Mouse (Mus musculus): ENCODE data around the gene Shc1. TPM values are rescaled to one million over a fixed set of nuclear protein-coding genes. Genes with fewer than 3 reads are reported as not detected.
A peak's percentile ranks its signal among the peaks of the same experiment; 100 is the strongest.

Gene Shc1
- polyA plus RNA-seq, 1 experiment from 2014 or later: 42.3 TPM

GRCm38 (mm10) chr3:89382033-89382882 is 36.0 kb upstream of the Shc1 start:
- 85% methylated on average over 9 of the region's 9 CpGs for WGBS (ENCODE audit: insufficient replicate concordance)
- Histone ChIP-seq H3K36me3 (ENCODE audit: control insufficient read depth, insufficient read depth, low read length) (no peaks in the 10 kb centered on the region), H3K4me1 (ENCODE audit: control insufficient read depth, insufficient read depth, low read length) (peaks cover 19% of the 10 kb centered on the region; the same call in 1 of the 2 replicates), H3K9me3 (replicated peaks; ENCODE audit: control insufficient read depth, low read length) (no peaks in the 10 kb centered on the region), H3K9ac (ENCODE audit: low read depth, low read length) (no peak overlapping the region), H3K4me3 (ENCODE audit: low read depth, low read length) (no peak overlapping the region), H3K27me3 (ENCODE audit: control insufficient read depth, insufficient read depth, low read length) (no peaks in the 10 kb centered on the region), H3K27ac (ENCODE audit: low read depth, low read length) (no peak overlapping the region), H3K4me2 (no peak overlapping the region)
- ATAC-seq (replicated peaks; ENCODE audit: insufficient number of reproducible peaks, low FRiP score, low TSS enrichment): no peak

DNA sequence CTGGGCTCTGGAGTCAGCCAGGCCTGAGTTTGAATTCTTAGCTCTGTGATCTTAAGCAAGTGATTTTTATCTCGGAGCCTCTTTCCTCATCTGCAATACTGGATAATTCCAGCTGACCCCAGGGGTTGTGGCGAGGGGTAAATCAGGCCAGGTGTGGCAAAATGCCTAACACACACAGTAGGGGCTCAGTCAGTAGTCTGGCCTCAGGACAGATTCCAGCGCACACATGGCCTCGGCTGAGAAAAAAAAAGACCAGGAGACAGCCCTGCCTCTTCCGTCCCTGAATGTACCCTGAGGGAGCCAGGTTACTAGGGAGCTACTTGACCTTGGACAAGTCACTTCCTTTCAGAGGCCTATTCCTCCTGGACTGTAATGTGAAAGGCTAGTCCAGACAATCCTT is 35.3 kb upstream of the Shc1 start:
- Histone ChIP-seq H3K4me2 (no peak overlapping the region), H3K27ac (ENCODE audit: low read depth, low read length) (no peak overlapping the region), H3K27me3 (ENCODE audit: control insufficient read depth, insufficient read depth, low read length) (no peaks in the 10 kb centered on the region), H3K4me3 (ENCODE audit: low read depth, low read length) (no peak overlapping the region), H3K4me1 (ENCODE audit: control insufficient read depth, insufficient read depth, low read length) (peaks cover 15% of the 10 kb centered on the region; the same call in 1 of the 2 replicates), H3K9me3 (replicated peaks; ENCODE audit: control insufficient read depth, low read length) (no peaks in the 10 kb centered on the region), H3K9ac (ENCODE audit: low read depth, low read length) (no peak overlapping the region), H3K36me3 (ENCODE audit: control insufficient read depth, insufficient read depth, low read length) (no peaks in the 10 kb centered on the region)
- WGBS (ENCODE audit: insufficient replicate concordance): 69% methylated on average over 5 of the region's 5 CpGs
- no peak for ATAC-seq (replicated peaks; ENCODE audit: insufficient number of reproducible peaks, low FRiP score, low TSS enrichment)

DNA sequence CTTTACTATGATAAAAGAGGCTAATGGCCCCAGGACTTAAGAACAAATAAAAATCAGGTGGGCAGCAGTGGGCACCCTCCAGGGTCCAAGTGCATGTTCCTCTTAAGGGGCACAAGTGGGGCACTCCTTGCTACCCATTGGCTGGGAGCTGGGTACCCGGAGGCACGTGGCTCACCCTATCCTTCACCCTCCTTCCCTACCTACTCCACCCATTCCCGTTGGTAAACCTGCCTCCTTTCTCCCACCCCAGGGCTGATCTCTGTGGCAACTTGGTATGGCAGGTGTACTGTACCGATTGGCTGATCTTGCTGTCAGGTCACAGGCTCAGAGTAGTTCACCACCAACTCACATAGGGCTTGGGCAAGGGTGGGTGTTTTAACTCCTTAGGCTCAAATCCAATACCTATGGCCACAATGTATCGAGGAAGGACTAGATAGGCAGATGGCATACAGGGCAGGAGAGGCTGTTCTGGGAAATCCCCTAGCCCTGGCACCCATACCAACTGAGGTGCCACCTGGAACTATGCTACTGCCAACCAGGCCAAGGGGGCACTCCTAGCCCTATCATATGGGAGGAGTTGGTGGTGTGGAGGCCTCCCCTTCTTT is 34.5 kb upstream of the Shc1 start:
- Histone ChIP-seq H3K27me3 (ENCODE audit: control insufficient read depth, insufficient read depth, low read length) (no peaks in the 10 kb centered on the region), H3K4me3 (ENCODE audit: low read depth, low read length) (no peak overlapping the region), H3K27ac (ENCODE audit: low read depth, low read length) (no peak overlapping the region), H3K9me3 (replicated peaks; ENCODE audit: control insufficient read depth, low read length) (no peaks in the 10 kb centered on the region), H3K9ac (ENCODE audit: low read depth, low read length) (no peak overlapping the region), H3K36me3 (ENCODE audit: control insufficient read depth, insufficient read depth, low read length) (no peaks in the 10 kb centered on the region), H3K4me1 (ENCODE audit: control insufficient read depth, insufficient read depth, low read length) (peaks cover 10% of the 10 kb centered on the region; the same call in 1 of the 2 replicates), H3K4me2 (no peak overlapping the region)
- ATAC-seq (replicated peaks; ENCODE audit: insufficient number of reproducible peaks, low FRiP score, low TSS enrichment): no peak
- WGBS (ENCODE audit: insufficient replicate concordance): 72% methylated on average over 5 of the region's 5 CpGs

- no peaks in the 10 kb centered on the region for H3K36me3 ChIP-seq (ENCODE audit: control insufficient read depth, insufficient read depth, low read length)
- 72% methylated on average over 12 of the region's 12 CpGs for WGBS (ENCODE audit: insufficient replicate concordance)
- H3K27ac ChIP-seq (ENCODE audit: low read depth, low read length): no peak overlapping the region
- ATAC-seq (replicated peaks; ENCODE audit: insufficient number of reproducible peaks, low FRiP score, low TSS enrichment): no peak
- H3K4me3 ChIP-seq (ENCODE audit: low read depth, low read length): no peak overlapping the region
- no peaks in the 10 kb centered on the region for H3K9me3 ChIP-seq (replicated peaks; ENCODE audit: control insufficient read depth, low read length)
- no peak overlapping the region for H3K9ac ChIP-seq (ENCODE audit: low read depth, low read length)
- H3K4me1 ChIP-seq (ENCODE audit: control insufficient read depth, insufficient read depth, low read length): peaks cover 7% of the 10 kb centered on the region; the same call in 1 of the 2 replicates
- H3K4me2 ChIP-seq: no peak overlapping the region
- no peaks in the 10 kb centered on the region for H3K27me3 ChIP-seq (ENCODE audit: control insufficient read depth, insufficient read depth, low read length)
These were observed 33.7 kb upstream of the Shc1 start for GRCm38 (mm10) chr3:89384331-89385076.

DNA sequence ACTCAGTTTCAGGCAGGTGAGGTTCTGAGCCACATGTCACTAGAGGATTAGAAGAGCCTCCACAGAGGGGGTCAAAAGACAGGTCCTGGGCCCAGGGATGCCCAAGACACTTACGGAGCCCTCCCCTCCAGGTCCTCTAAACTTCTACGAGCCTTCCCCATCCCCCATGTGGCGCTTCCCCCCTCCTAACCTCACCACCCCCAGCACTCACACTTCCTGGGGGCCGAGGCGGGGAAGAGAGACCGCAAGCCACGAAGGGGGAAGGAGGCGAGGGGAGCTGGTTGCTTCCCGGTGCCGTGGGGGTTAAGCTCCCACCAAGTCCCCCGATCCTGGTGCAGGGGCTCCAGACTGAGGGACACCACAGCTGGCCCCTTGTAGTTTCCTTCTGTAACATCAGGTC is 32.8 kb upstream of the Shc1 start:
- no peaks in the 10 kb centered on the region for H3K9me3 ChIP-seq (replicated peaks; ENCODE audit: control insufficient read depth, low read length)
- H3K4me1 ChIP-seq (ENCODE audit: control insufficient read depth, insufficient read depth, low read length): peaks cover 12% of the 10 kb centered on the region
- no peak overlapping the region for H3K9ac ChIP-seq (ENCODE audit: low read depth, low read length)
- ATAC-seq (replicated peaks; ENCODE audit: insufficient number of reproducible peaks, low FRiP score, low TSS enrichment): no peak
- 37% methylated on average over 11 of the region's 11 CpGs for WGBS (ENCODE audit: insufficient replicate concordance)
- no peak overlapping the region for H3K27ac ChIP-seq (ENCODE audit: low read depth, low read length)
- H3K36me3 ChIP-seq (ENCODE audit: control insufficient read depth, insufficient read depth, low read length): no peaks in the 10 kb centered on the region
- no peak overlapping the region for H3K4me2 ChIP-seq
- H3K4me3 ChIP-seq (ENCODE audit: low read depth, low read length): no peak overlapping the region
- no peaks in the 10 kb centered on the region for H3K27me3 ChIP-seq (ENCODE audit: control insufficient read depth, insufficient read depth, low read length)

- ATAC-seq (replicated peaks; ENCODE audit: insufficient number of reproducible peaks, low FRiP score, low TSS enrichment): no peak
- Histone ChIP-seq H3K4me1 (ENCODE audit: control insufficient read depth, insufficient read depth, low read length) (peaks cover 23% of the 10 kb centered on the region), H3K27ac (ENCODE audit: low read depth, low read length) (no peak overlapping the region), H3K9me3 (replicated peaks; ENCODE audit: control insufficient read depth, low read length) (no peaks in the 10 kb centered on the region), H3K27me3 (ENCODE audit: control insufficient read depth, insufficient read depth, low read length) (no peaks in the 10 kb centered on the region), H3K36me3 (ENCODE audit: control insufficient read depth, insufficient read depth, low read length) (no peaks in the 10 kb centered on the region), H3K9ac (ENCODE audit: low read depth, low read length) (0 out of 2 replicates have a peak overlapping the region, but pooled peaks have one; percentile 10), H3K4me2 (no peak overlapping the region), H3K4me3 (ENCODE audit: low read depth, low read length) (no peak overlapping the region)
- 48% methylated on average over 17 of the region's 17 CpGs for WGBS (ENCODE audit: insufficient replicate concordance)
These were observed 31.5 kb upstream of the Shc1 start for GRCm38 (mm10) chr3:89386438-89387420.

- Histone ChIP-seq H3K36me3 (ENCODE audit: control insufficient read depth, insufficient read depth, low read length) (no peaks in the 10 kb centered on the region), H3K9me3 (replicated peaks; ENCODE audit: control insufficient read depth, low read length) (no peaks in the 10 kb centered on the region), H3K4me2 (no peak overlapping the region), H3K27ac (ENCODE audit: low read depth, low read length) (no peak overlapping the region), H3K27me3 (ENCODE audit: control insufficient read depth, insufficient read depth, low read length) (no peaks in the 10 kb centered on the region), H3K9ac (ENCODE audit: low read depth, low read length) (no peak overlapping the region), H3K4me1 (ENCODE audit: control insufficient read depth, insufficient read depth, low read length) (peaks cover 26% of the 10 kb centered on the region), H3K4me3 (ENCODE audit: low read depth, low read length) (no peak overlapping the region)
- ATAC-seq (replicated peaks; ENCODE audit: insufficient number of reproducible peaks, low FRiP score, low TSS enrichment): no peak
- 76% methylated on average over 11 of the region's 11 CpGs for WGBS (ENCODE audit: insufficient replicate concordance)
These were observed 30.6 kb upstream of the Shc1 start for GRCm38 (mm10) chr3:89387632-89388031.
